Mouse (Mus musculus) lung, postnatal 25 days (tissue): ENCODE results near the gene Tmem163.

ENCODE experiments used
- DNase-seq: peaks from one replicate; pipeline ENCODE4 v3.0.0; 2022; ENCODE audit warnings: low spot score

Gene Tmem163

GRCm38 (mm10) chr1:127679498-127680133, at the start of gene Tmem163:
Gene Tmem163, minus strand, starts transcription at chr1:127679548.
- DNase-seq = peak; percentile 43

- no peak for DNase-seq
Measured at GRCm38 (mm10) chr1:127729096-127729495, 49.7 kb upstream of the Tmem163 start, which contains the start of gene Acmsd. Gene Acmsd, plus strand, starts transcription at chr1:127729413.

DNA sequence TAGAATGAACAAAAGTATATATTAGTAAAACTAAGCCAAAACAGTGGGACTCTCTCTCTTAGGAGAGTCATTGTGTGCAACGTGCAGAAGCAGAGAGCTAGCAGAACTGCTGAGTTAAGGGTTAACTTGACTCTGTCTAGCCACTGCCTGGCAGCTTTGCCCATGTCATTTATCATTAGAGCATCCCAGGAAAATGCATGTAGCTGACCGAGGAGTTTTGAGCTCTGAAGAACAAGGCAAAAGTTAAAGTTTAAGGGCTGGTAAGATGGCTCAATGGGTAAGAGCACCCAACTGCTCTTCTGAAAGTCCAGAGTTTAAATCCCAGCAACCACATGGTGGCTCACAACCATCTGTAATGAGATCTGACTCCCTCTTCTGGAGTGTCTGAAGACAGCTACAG, 44.2 kb upstream of the Tmem163 start:
- DNase-seq = no peak

- no peak for DNase-seq
Measured at GRCm38 (mm10) chr1:127718290-127718689, 38.9 kb upstream of the Tmem163 start.

GRCm38 (mm10) chr1:127716441-127716840, 37.1 kb upstream of the Tmem163 start:
- DNase-seq = no peak

DNA sequence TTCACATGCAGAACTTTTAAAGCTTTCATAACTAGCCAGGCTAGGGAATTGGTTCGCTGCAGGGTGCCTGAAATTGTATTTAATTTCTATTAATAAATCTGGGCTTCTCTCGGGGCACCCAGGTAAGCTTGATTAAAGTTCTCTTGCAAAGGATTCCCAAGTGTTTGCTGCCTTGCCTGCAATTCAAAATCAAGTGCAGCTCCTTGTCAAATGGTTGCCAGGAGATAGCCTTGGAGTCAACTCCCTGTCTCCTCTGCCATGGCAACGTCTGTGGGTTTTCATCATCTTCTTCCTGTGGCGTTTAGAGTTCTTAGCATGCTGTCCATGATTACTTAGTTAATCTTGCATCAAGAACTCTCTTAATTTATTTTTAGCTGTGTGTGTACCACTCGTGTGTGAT, 26.9 kb upstream of the Tmem163 start:
- no peak for DNase-seq

GRCm38 (mm10) chr1:127702187-127702586, 22.8 kb upstream of the Tmem163 start:
- DNase-seq = no peak

DNA sequence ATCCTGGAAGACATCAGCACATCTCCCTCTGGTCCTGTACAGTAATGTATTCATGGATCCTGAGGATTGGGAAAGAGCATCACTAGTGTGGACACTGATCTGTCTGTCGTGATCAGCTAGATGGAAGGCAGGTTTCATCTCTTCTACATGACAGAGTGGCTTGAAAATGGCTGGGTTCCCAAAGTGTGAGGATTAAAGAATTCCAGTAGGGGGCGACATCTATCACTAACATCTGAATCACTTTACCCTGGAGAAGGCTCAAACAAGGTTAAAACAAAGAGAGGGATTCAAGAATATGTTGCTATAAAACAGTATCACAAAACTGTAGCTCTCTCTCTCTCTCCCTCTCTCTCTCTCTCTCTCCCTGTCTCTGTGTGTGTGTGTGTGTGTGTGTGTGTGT, 17.2 kb upstream of the Tmem163 start:
- DNase-seq = peak; percentile 21

GRCm38 (mm10) chr1:127677661-127678580, 1.4 kb downstream of the Tmem163 start:
- DNase-seq = peak; percentile 43

- DNase-seq = no peak
Measured at GRCm38 (mm10) chr1:127677131-127677631, 2.2 kb downstream of the Tmem163 start.

DNA sequence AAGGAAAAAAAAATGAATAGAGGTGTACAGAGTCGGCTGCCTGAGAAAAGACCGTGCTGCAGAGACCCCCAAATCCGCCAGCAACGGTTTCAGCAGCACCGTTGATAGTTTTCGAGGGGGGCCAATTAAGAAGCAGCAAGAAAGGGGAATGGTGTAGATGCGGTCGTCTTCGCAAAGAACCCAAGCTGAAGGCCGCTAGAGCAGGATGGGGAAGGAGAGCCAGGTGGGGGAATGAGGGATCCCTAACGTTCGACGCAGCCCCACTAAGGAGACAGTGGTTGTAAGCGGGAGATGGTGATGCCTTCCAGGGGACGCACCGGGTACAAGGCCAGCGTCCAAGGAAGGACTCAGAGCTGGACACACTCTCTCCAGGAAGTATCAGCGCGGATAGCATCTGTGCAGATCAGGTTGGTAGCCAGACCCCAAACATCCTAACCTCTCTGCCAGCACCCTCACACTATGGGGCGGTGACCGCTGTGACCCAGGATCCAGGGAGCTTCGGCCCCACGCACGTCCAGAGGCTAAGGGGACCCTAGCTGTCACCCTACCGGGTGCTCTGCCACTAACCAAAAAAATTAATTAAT, 2.7 kb downstream of the Tmem163 start:
- DNase-seq = no peak

DNA sequence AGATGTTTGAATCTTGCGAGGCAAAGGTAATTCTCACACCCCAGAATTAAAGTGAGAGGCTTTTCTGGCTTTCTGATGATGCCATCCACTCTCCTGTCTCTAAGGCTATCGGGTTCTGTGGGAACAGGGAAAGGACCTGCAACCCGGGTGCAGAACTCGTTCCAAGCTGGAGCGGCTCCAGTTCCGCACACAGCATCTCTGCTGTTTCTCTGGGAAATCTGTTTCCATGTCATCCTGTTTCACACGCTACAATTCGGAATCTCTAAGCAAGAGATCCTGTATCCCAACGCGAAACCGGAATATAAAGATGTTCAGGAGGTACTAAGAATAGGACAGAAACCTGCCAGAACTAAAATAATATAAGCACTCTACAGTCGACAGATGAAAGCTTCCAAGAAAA, 3.2 kb downstream of the Tmem163 start:
- DNase-seq = no peak

DNA sequence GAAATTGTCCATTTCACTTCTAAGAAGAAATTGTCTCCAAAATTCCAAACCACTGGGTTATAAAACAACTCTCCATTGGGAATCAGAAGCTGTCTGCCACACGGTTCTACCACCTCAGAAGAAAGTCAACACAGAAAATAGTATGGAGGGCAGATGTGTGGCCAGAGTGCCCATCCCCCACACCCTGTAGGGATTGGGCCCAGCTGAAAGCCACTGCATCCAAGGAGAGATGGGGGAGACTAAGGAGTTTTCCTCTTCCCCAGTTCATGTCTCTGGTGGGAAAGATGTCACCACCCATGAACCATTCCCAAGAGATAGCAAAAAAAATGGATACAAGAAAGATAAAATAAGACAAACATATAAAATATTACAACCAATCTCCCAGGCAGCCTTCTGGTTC, 4.1 kb downstream of the Tmem163 start:
- no peak for DNase-seq

DNA sequence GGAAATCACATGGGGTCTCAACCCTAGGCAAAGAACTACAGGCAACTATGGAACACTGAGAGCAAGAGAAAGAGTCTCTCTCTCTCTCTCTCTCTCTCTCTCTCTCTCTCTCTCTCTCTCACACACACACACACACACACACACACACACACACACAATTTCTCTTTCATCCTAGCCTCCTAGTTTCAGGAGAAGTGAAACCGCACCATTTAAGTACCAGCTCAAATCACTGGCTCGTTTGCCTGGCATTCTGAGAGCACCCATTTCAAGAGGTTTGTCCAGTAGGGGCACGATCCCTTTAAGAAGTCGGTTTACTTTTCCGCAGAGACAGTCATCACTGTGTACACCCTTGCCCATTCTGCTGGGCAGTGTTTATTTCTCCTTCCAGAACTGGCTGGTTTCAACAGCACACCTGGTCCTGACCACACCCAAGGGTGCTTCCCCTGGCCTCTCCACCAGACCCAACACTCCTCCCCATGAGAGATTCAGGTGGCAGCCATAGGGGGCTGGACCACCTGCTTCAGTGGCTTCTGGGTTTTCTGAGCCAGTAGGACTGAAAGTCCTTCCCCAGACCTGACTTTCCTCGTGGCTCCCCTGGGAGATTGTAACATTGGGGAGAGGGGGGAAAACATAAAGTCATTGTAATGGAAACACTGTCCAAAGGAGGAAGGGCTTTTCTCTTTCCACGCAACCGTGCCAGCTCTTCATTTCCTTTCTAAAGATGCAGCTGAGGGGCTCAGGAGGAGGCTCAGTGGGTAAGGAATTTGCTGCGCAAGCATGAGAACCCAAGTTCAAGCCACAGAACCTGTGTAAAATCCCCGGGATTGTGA, 5.9 kb downstream of the Tmem163 start:
- peak; percentile 48 for DNase-seq

DNA sequence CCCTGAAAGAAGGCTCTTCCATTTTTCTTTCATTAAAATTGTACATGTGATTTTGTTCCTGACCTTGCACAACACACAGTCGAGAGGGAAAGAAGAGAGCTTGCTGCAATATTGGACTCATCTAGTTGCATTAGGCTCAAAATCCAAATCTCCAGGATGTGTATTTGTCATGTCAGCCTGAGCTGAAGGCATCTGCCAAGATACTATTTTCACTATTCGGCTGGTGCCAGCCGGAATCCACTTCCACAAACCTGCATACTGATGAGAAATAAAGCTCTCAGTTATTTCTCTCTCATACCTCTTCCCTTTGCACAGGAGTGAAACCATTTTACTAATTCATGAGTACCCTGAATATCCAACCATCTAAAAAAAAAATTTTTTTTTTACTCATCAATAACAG, 11.2 kb downstream of the Tmem163 start:
- DNase-seq = no peak

GRCm38 (mm10) chr1:127667110-127667860, 12.1 kb downstream of the Tmem163 start:
- DNase-seq = no peak

GRCm38 (mm10) chr1:127666221-127666620, 13.1 kb downstream of the Tmem163 start:
- no peak for DNase-seq

- DNase-seq = no peak
Measured at GRCm38 (mm10) chr1:127662385-127663068, 16.8 kb downstream of the Tmem163 start.

DNA sequence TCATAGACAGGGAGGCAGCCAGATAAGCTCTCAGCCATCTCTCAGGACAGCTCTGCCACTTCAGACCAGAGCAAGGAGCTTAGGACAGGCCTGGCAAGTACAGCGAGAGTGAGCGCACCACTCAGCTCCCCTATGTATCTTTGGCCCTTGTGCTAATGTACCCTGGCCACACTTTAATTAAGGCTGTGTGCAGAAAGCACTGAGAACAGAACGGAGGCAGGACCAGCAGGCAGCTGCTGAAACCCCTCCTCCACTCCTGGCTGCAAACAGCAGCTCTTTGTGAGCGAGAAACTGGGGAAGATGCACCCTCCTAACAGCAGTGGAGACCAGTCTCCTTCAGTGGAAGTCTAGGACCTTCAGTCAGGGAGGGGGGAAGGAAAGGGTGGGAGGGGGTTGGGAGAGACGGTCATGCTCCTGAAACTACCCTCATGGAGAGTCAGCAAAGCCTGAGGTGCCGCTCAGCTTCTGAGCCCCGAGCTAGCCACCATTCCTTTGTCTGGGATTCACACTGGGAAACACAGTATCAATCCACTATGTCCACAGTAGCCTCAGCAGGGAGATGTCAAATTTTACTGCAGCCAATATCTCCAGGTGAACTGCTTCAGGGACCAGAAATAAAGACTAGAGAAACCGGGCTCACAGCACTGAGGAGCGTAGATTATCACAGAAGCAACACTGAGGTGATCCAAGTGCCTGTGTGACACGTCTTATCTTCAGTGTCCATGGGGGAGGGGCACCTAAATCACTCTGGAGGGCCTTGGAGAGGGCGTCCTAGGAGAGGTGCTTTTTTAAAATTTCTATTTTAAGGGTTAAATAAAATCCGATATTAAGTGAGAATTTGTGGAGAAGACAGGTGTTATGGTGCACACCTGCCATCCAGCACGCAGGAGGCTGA, 18.0 kb downstream of the Tmem163 start:
- no peak for DNase-seq
